Mouse (Mus musculus) heart, adult 8-10 months (tissue): ENCODE measurements at regions not wholly inside any gene's neighbourhood (a gene's known extent, or its start where the extent isn't known, plus 50 kb on each side); places are given as distances from the start of the nearest gene placed in this dataset.
"Not testable (repeated sequence)": the region's sequence is repeated elsewhere in the genome, so short reads cannot be mapped to it uniquely, and the experiment has no call there.

Experiments
- DNase-seq: peaks from one replicate; pipeline ENCODE4 v3.0.0; 2022; ENCODE audit warnings: low spot score

DNA sequence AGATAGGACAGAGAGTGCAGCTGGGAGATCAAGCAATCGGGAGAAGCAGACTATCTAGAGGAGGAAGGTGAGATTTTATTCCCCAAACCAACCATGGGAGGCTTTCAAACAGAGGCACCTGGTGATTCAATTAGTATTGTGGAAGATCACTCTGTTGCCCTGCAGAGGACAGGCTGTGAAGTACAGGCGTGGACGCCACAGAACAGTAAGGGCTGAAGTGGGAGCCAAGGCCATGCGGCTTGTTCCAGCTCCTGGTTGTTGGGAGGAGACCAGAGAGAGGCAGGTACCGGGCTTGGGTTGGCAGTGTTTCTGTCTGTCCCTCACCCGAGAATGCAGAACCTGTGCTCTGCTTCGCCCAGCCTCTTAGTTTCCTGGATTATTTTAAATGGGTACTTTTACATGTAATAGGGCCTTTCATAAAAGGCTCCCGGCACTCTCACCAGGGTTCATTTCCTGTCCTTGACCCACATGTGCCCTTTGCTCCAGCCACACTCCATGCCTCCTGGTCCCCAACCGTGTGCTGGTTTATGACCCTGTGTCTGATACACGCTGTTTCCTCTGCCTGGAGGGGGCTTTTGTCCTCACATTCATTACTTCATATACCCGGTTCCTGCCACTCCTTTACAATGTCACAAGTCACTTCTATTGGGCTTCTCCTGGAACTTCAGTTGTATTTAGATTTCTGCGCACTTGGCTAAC lies 58.3 kb downstream of the Vcpkmt start:
- DNase-seq: no peak

DNA sequence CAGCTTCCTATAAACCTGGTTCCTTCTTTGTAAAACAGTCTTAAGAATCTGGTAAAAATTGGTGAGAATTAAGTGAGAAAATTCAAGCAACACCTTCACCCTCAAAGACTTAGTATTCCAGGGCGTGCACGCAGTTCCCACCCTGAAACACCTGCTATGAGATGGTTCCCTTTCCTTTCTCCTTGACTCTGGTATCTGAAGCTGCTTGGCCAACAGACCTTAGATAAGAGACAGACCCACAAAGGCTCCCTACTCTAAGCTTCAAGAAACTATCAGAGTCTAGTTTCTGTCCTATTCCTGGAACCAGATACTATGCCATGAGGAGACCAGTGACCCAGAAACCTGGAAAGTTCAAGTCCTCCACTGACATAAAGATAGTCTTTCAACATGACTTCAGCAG lies 63.0 kb downstream of the Vcpkmt start:
- DNase-seq: no peak

DNA sequence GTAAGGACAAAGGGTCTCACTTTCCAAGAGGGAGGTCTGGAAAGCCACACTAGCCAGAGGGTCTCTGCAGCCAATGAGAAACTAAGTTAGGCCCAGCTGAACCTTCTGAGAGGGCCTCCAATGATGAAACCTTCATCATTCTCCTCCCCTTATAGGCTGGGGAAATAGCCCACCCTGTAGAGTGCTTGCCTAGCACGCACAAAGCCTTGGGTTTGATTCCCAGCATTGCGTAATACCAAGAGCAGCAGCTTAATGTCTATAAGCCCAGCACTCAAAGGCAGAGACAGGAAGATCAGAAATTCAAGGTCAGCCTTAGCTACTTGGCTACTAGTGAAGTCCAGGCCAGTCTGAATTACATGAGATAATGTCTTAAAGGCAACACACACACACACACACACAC lies 63.8 kb downstream of the Vcpkmt start:
- DNase-seq: no peak

DNA sequence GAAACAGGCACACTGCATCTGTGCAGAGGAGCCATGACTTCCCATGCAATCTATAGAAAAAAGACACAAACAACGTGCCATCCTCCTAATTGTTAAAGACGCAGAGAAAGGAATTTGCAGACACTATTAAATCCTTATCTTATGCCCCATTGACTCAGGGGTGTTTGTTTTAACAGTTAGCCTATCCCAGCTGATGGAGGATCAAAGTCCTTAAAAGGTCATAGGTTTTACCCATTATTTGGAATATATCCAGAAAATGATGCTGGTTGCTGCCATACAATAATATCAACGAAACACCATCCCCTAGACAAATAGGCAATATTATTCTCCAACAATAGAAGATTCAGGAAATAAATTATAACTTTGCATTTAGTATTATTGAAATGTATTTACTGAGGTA lies 65.2 kb downstream of the Vcpkmt start:
- no peak for DNase-seq

DNA sequence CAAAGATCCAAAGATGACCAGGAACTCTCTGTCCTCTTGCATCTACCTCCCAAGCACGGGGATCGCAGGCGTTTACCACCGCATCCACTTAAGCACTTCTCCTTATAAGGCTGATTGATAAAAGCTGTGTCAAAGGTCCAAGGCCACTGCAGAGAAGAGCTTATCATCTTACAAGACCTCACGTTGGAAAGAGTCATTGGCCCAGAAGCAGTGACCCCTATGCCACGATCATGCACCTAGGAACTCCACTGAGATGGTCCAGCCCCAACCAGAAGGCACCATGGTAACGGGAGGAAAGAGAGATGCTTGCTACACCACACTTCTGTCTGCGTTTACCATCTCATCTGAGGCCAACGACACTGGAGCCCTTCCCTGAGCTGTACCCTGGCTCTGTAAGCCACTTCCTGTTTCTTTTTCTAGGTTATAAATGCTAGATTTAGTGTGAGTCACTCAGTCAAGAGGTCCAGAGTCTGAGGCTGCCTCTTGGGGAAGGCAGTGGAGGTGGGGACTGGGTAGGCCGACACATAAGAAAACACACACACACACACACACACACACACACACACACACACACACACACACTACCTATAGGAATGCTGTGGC lies 66.4 kb downstream of the Vcpkmt start:
- no peak for DNase-seq

DNA sequence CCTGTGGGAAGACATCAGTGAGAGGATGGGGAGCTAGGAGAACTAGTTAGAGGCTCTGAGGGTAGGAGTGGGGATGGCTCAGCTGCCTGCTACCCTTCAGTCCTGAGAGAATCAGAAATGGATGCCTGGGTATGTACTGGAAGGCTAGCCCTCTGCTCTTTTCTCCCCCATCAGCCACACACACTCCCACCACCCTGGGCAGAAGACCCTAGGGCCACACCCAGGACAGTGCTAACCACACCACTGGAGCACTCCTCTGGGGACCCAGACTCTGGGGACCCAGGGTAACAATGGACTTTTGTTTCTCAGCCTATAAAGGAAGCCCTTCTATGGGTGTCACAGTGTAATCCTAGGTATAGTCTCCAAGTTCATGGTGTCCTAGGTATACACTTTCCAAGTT lies 67.0 kb downstream of the Vcpkmt start:
- no peak for DNase-seq

DNA sequence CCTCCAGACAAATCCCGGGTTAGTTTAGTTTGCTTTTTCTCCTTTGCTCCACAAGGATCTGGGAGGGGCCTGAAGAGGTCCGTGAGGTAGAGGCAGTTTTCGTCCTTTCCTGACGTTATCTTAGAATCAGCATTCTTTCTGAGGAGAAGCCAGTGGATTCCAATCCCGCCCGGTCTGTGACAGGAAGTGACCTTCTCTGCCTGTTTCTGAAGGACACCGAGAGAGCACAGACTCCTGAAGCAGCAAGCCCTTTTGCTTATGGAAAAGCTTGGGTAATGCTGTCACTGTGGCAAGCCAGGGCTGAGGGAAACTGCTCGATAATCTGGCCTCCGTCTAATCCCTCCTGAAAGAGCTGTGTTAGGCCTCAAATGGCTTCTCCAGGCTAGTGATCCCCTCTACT lies 67.7 kb downstream of the Vcpkmt start:
- no peak for DNase-seq

DNA sequence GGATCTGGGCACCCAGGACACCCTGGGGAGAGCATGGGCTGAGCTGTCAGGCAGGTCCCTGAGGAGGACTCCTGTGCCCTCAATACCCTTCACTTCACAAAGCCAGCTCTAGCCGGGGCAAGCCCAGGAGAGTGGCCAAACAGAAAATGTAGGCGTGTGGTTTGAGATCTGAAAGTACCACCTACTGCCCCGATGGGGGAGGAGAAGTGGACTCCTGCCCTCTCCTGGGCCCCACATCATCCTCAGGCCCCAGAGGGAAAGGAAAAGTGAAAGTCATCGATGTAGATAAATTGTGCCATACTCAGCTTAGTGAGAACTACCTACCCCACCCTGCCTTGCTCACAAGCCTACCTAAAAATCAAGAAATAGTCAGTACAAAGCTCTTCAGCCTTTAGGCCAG lies 69.7 kb downstream of the Vcpkmt start:
- no peak for DNase-seq

DNA sequence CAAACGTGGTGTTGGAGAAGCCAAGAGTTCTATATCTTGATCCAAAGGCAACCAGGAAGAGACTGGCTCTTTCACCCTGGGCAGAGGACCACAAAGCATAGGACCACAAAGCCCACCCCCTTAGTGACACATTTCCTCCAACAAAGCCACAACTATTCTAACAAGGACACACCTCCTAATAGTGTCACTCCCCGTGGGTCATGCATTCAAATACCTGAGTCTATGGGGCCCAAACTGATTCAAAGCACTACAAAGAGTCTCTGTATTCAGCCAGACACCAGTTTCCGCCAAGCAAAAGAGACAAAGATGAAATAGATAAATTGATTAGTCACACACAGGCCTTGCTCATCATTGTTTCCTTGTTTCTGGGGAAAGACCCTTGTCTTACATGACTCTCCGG lies 72.1 kb downstream of the Vcpkmt start:
- no peak for DNase-seq

DNA sequence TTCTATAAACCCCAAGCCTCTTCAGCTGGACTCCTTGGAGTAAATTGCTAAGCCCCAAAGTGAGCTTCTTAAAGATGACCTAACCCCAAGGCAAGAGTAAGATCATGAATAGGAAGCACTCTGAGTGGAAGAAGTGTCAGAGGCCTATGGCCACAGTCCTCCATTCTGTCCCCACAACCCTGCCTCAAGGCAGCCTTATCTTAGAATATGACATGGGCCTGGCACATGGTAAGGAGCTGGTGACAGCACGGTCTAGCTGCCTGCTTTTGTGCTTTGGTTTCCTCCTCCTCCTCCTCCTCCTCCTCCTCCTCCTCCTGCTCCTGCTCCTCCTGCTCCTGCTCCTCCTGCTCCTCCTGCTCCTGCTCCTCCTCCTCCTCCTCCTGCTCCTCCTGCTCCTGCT lies 73.6 kb downstream of the Vcpkmt start:
- DNase-seq: not testable (repeated sequence)

DNA sequence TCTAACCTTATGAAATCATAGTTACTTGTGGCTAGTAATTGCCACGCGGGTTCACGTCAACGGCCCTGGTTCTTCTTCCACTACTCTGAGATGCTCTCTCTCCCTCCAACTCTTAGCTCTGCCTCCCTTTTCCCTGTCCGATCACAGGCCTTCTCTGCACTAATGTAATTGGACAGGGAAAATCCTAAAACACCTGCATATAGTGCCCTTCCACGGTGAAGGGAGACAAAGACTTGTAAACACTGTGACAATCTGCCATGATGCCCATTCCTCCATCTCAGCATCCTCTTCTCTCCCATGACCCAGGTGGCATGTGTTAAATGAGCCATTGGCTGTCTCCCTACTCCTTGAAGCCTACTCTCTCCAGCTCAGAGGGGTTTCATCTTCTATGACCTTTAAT lies 74.9 kb downstream of the Vcpkmt start:
- no peak for DNase-seq

DNA sequence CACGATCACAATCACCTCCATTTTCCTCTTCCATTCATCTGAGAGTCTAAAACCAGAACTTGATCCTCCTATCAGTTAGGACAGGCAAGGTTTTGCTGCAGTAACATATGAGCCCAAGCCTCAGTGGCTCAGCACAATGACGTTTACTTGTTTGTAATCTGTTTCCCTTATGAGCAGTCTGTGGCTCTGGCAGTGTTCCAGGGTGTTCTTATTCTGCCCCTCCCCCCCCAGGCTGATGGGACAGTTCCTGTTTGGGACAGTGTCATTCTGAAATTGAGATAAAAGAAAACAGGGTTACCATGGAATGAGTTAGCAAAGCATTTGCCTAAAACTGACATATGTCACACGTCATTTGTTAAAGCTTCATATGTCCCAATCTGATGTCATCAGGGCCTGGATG lies 75.5 kb downstream of the Vcpkmt start:
- no peak for DNase-seq

DNA sequence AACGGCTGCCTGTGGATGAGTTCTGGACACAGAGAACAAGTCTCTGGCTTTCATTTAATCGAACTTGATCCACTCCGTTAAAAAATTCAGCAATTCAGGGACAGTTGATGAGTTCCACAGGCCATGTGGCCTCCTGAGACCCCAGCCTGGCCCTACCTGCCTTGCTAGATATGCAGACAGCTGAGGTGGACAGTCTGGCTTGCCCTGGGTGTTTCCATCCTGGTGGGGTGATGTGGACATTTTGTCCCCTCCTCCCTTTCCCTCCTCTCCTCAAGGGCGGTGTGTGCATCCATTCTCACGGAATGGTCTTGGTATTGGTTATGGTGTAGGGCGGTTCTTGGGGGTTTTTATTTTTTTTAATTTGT lies 80.1 kb downstream of the Vcpkmt start:
- DNase-seq: no peak

DNA sequence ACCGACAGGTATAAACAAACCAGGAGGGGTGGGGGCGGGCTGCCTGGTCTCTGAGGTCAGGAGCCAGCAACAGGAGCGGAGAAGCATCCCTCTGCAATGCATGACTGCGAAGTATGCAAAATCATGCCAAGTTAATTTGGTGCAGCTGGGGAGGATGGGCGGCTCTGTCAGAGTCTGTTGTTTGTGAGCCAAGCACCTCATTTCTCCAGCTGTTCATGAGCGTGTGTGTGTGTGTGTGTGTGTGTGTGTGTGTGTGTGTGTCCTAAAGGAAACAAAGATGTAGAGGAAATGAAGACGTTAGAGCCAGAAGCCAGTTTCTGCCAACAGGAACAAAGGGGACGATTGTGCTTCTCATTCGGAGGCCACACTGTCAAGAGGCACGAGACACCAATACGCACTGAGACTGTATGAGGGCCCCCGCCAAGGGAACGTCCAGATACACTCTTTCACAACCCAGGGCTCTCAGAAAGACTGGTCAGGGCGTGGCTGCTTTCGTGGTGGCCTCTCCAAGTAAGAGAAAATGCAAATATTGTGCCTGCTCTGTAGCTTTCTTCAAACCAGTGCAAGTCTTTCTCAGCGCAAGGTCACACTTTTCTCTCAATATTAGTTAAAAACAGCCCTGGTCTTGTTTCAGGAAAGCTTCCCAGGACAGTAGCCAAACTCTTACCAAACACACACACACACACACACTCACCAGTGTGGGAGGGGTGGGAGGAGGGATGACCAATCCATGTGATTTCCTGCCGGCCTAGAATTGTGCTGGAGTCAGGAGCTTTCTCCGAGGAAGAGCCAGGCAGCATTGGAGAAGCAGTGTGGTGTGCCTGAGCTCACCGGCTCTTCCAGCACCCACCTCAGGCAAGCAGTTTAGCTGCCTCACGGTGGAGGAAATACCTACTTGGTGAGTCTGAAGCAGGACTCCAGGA lies 80.8 kb downstream of the Vcpkmt start:
- peak; percentile 93 for DNase-seq

DNA sequence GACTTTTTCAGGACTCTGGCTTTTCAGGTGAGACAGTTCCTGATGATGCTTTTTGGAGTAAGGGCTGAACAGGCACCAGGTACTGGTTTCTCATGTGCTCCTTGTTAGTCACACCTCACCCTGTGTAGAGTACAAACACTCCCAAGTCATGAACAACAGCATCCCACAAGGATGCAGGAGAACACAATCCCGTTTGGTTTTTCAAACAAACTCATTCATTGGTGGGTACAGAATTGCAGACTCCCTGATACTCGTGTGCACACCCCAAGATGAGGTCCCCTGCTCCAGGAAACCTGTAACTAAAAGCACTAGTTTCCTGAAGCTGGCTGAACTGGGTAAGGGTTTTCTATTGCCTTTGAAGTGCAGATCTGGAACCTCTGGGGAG lies 81.5 kb downstream of the Vcpkmt start:
- DNase-seq: no peak

DNA sequence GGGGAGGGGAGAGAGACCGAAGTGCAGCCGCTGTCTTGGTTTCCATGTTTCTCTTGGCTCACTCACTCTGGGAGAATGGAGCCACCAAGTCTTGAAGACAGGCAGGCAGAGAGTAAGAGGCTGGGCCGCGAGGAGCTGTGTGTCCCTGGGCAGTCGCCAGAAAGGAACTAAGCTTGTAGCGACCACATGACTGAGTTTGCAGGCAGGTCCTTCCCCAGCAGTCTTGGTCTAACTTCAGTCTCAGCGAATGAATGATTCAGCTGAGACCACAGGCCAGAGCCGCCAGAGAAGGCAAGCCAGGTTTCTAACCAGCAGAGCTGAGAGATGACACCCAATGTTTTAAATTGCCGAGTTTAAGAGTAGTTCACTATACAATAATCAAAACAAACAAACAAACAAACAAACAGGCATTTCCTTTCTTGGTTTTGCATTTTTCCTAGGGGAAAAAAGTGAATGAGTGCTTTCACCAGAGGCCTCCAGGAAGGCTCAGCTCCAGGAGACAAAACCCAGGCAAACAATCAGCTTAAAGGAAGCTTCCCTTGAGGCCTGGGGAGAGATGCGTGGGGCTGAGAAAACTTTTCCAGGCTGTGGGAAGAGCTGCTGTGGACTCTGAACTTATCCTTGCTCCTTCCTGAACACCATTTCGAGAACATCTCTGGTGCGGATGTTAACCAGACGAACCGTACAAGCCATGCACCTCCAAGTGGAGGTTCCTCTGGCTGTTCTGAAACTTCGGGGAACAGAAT lies 82.1 kb downstream of the Vcpkmt start:
- DNase-seq: peak; percentile 88

DNA sequence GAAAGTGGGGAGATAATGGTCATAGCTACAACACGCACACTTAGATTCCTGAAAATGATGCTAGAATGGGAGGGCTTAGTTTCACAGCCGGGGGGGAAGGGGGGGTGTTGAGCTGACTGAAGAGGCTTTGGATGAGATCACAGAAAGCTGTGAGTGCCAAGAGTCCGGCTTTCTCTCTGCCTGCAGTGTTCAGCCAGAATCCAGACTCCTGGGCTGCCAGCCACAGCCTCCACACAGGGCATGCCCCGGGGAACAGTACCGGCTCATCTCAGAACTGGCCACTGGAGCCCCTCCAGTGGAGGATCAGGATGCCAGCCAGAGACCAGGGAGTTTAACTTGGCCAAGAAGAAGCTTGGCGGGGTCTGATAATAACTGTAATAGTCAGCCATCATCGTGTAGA lies 85.7 kb downstream of the Vcpkmt start:
- peak; percentile 80 for DNase-seq

DNA sequence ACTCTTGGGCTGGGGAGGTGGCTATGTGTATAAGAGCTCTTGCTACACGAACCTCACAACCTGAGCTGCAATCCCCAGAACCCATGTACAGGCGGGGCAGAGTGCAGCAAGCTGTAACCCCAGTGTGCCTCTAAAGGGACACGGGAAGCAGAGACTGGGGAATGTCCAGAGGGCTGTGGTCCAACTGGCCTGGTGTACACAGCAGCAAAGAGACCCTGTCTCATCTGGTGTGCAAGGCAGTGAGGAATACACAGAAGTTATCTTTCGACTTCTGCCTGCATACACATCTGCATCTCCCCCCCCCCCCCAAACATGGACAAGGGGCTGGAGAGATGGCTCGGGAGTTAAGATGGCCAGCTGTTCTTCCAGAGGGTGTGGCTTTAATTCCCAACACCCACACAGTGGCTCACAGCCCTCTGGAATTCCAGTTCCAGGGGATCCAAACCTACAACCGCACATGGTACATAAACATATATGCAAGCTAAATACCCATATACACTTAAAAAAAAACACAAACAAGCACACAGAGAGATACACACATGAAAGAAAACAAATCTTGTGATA lies 86.4 kb downstream of the Vcpkmt start:
- DNase-seq: no peak

DNA sequence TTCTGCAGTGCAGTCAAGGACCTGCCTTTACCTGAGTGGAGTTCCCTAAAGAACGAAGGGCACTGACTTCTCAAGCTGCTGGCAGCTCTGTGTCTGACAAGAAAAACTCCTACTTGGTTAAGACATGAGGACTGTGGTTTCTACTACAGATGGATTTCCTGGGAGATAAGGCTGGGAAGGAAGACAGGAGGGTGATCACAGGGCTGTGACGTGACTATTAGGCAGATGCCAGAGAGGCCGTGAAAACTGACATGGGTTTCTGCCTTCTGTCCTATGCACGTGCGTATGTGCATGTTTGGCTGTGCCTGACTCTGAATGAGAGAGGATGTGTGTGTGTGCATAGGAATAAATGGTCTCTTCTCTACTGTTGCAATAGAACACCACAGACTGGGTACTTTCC lies 87.1 kb downstream of the Vcpkmt start:
- DNase-seq: no peak

DNA sequence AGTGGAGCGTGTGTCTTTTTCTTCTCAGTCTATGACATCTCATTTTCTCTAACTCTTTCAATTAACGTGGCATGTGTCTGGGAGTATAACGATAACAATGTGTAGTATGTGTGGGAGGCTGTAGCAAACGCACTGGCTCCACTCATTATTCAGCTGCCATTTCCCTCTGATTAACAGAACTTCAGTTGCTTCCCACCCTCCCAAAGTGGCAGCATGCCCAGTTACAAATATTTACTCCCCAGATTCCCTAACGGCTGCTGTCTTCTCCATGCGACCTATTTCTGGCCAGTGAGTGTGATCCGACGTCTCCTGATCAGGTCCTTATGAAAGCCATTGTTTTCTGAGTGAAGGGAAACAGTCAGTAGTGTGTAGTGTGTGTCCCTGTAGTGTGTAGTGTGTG lies 88.2 kb downstream of the Vcpkmt start:
- no peak for DNase-seq

DNA sequence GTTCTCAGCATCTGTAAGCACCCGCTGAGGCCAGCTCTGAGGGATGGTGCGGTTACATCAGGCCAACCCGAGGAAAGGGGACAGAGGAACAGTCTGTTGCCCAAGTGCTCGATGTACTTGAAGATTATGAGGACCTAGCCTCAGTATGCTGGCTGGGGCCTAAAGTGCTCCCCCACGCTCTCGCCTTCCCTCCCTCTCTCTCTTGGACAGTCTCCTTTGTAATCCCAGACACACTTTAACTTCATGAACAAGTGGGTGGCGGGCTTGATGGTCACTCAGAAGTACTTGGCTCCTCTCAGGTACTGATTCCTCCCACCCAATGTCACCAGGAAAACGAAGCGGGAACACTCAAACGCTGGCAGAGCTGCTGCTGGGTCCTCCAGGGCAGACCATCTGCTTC lies 93.1 kb downstream of the Vcpkmt start:
- DNase-seq: no peak

DNA sequence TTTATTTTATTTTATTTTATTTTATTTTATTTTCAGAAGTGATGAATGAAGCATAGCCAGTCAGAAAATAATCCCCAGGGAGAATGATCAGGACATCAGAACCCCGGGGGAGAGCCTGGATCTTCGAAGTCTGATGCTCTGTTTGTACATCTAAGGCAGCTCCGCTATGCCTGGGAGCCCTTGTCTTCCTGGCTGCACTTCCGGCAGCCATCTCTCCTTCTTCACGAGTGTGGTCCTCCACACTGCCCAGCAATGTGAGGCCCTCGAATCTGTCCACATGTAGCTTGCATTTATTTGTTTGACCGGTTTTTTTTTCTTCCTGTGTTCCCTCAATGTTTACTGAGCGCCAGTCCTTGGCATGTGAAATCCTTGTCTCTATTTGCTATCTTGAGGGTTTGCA lies 95.9 kb downstream of the Vcpkmt start:
- no peak for DNase-seq
